Mouse (Mus musculus): ENCODE results near the gene Aurkc. TPM values are rescaled to one million over a fixed set of nuclear protein-coding genes. Genes with fewer than 3 reads are reported as not detected.
"Not testable (repeated sequence)": the region's sequence is repeated elsewhere in the genome, so short reads cannot be mapped to it uniquely, and the experiment has no call there.

The Aurkc gene
- polyA plus RNA-seq, 1 experiment from 2014 or later = not detected

- ATAC-seq (ENCODE audit: low FRiP score) = peak; percentile 56; the same call in 1 of the 2 replicates
- not testable (repeated sequence) for H3K27ac ChIP-seq (ENCODE audit: low read depth, low read length); H3K4me1 ChIP-seq (replicated peaks; ENCODE audit: control insufficient read depth, insufficient read depth, low read length); DNase-seq (ENCODE audit: low spot score); H3K9ac ChIP-seq (ENCODE audit: low read depth, low read length); H3K9me3 ChIP-seq (ENCODE audit: control insufficient read depth, low read length); H3K4me3 ChIP-seq (ENCODE audit: low read depth, low read length); H3K27me3 ChIP-seq (ENCODE audit: control insufficient read depth, insufficient read depth, low read length); H3K4me2 ChIP-seq (replicated peaks; ENCODE audit: low read depth, low read length); H3K36me3 ChIP-seq (ENCODE audit: control insufficient read depth, insufficient read depth, low read length)
- 45% methylated on average over 7 of the region's 7 CpGs for WGBS
Measured at GRCm38 (mm10) chr7:7049659-7050320, 54.7 kb downstream of the Aurkc start.

Other genes starting within 250 kb of the Aurkc start
- gene Zfp954, start 126.2 kb downstream of the Aurkc start, polyA plus RNA-seq (2014; fragmentation: Nextera tagmentation; extraction: Ambion mirVana) = 18.1 and 19.9 TPM in 2 replicates
- gene Zfp773, start 141.5 kb downstream of the Aurkc start, polyA plus RNA-seq (2014; fragmentation: Nextera tagmentation; extraction: Ambion mirVana) = 7.6 and 9.6 TPM in 2 replicates
- gene Zfp418, start 176.0 kb downstream of the Aurkc start, polyA plus RNA-seq (2014; fragmentation: Nextera tagmentation; extraction: Ambion mirVana) = 3.4 and 4.4 TPM in 2 replicates
- gene Zfp772, start 214.7 kb downstream of the Aurkc start, polyA plus RNA-seq (2014; fragmentation: Nextera tagmentation; extraction: Ambion mirVana) = 10.9 TPM in 2 replicates